Mouse (Mus musculus): Measurements from ENCODE around the gene Fastkd2. TPM values are rescaled to one million over a fixed set of nuclear protein-coding genes. Genes with fewer than 3 reads are reported as not detected.
A peak's percentile ranks its signal among the peaks of the same experiment; 100 is the strongest.

Fastkd2 gene
- polyA plus RNA-seq, 1 experiment, result 15.5 TPM

- no peaks in the 10 kb centered on the region for H3K27me3 ChIP-seq (ENCODE audit: control insufficient read depth, insufficient read depth, insufficient read length)
- no peak overlapping the region for H3ac ChIP-seq (ENCODE audit: control insufficient read depth, insufficient read length)
- H3K36me3 ChIP-seq (ENCODE audit: control insufficient read depth, insufficient read depth), result no peaks in the 10 kb centered on the region
- no peaks in the 10 kb centered on the region for H3K79me2 ChIP-seq (ENCODE audit: control insufficient read depth, insufficient read depth)
- H3K4me2 ChIP-seq (ENCODE audit: low read depth), result no peak overlapping the region
- TF ChIP-seq POLR2A (IDR thresholded peaks at IDR 0.05; ENCODE audit: insufficient read length, low read depth) (no peak), TCF12 (IDR thresholded peaks at IDR 0.05; ENCODE audit: insufficient read depth, poor library complexity, severe bottlenecking) (no peak), E2F4 (IDR thresholded peaks at IDR 0.05; ENCODE audit: insufficient read depth) (no peak), MYOD1 (IDR thresholded peaks at IDR 0.05; ENCODE audit: control insufficient read depth in 1 of 3, insufficient read length in 2 of 3, low read depth in 2 of 3) (no peak), TCF3 (IDR thresholded peaks at IDR 0.05; ENCODE audit: insufficient read length, low read depth) (no peak), MAX (IDR thresholded peaks at IDR 0.05; ENCODE audit: low read depth) (no peak), REST (IDR thresholded peaks at IDR 0.05; ENCODE audit: insufficient read depth, insufficient read length) (no peak), MYOG (IDR thresholded peaks at IDR 0.05; ENCODE audit: control insufficient read depth in 1 of 3, insufficient read depth in 1 of 3, insufficient read length in 2 of 3, low read depth in 2 of 3) (no peak), SRF (IDR thresholded peaks at IDR 0.05; ENCODE audit: control insufficient read depth, insufficient read length, low read depth) (no peak), USF1 (IDR thresholded peaks at IDR 0.05; ENCODE audit: low read depth) (no peak), CEBPB (IDR thresholded peaks at IDR 0.05; ENCODE audit: insufficient read depth, poor library complexity, severe bottlenecking) (no peak)
- no peak overlapping the region for H3K4me3 ChIP-seq
Observed at GRCm38 (mm10) chr1:63720161-63720560, 10.3 kb upstream of the Fastkd2 start.

GRCm38 (mm10) chr1:63729796-63730195, 618 bp upstream of the Fastkd2 start:
- peak overlapping the region; percentile 52 for H3K4me3 ChIP-seq
- H3K36me3 ChIP-seq (ENCODE audit: control insufficient read depth, insufficient read depth), result no peaks in the 10 kb centered on the region
- H3K4me2 ChIP-seq (ENCODE audit: low read depth), result peak overlapping the region; percentile 93
- no peak overlapping the region for H3ac ChIP-seq (ENCODE audit: control insufficient read depth, insufficient read length)
- H3K79me2 ChIP-seq (ENCODE audit: control insufficient read depth, insufficient read depth), result peaks cover 17% of the 10 kb centered on the region
- H3K27me3 ChIP-seq (ENCODE audit: control insufficient read depth, insufficient read depth, insufficient read length), result no peaks in the 10 kb centered on the region
- TF ChIP-seq REST (IDR thresholded peaks at IDR 0.05; ENCODE audit: insufficient read depth, insufficient read length), result no peak
- no peak for TF ChIP-seq MAX (IDR thresholded peaks at IDR 0.05; ENCODE audit: low read depth)
- TF ChIP-seq CEBPB (IDR thresholded peaks at IDR 0.05; ENCODE audit: insufficient read depth, poor library complexity, severe bottlenecking), result no peak
- TF ChIP-seq USF1 (IDR thresholded peaks at IDR 0.05; ENCODE audit: low read depth), result no peak
- TF ChIP-seq POLR2AphosphoS2 (IDR thresholded peaks at IDR 0.05; ENCODE audit: insufficient read length, low read depth), result no peak
- TF ChIP-seq POLR2A (IDR thresholded peaks at IDR 0.05; ENCODE audit: insufficient read length, low read depth), result no peak
- no peak for TF ChIP-seq TCF3 (IDR thresholded peaks at IDR 0.05; ENCODE audit: insufficient read length, low read depth)
- TF ChIP-seq TCF12 (IDR thresholded peaks at IDR 0.05; ENCODE audit: insufficient read depth, poor library complexity, severe bottlenecking), result no peak
- no peak for TF ChIP-seq MYOD1 (IDR thresholded peaks at IDR 0.05; ENCODE audit: control insufficient read depth in 1 of 3, insufficient read length in 2 of 3, low read depth in 2 of 3)
- no peak for TF ChIP-seq MYOG (IDR thresholded peaks at IDR 0.05; ENCODE audit: control insufficient read depth in 1 of 3, insufficient read depth in 1 of 3, insufficient read length in 2 of 3, low read depth in 2 of 3)
- TF ChIP-seq E2F4 (IDR thresholded peaks at IDR 0.05; ENCODE audit: insufficient read depth), result no peak
- no peak for TF ChIP-seq SRF (IDR thresholded peaks at IDR 0.05; ENCODE audit: control insufficient read depth, insufficient read length, low read depth)

- Histone ChIP-seq H3K27me3 (ENCODE audit: control insufficient read depth, insufficient read depth, insufficient read length) (no peaks in the 10 kb centered on the region), H3K4me3 (no peak overlapping the region), H3ac (ENCODE audit: control insufficient read depth, insufficient read length) (no peak overlapping the region), H3K4me2 (ENCODE audit: low read depth) (no peak overlapping the region), H3K36me3 (ENCODE audit: control insufficient read depth, insufficient read depth) (peaks cover 7% of the 10 kb centered on the region), H3K79me2 (ENCODE audit: control insufficient read depth, insufficient read depth) (no peaks in the 10 kb centered on the region)
- TF ChIP-seq SRF (IDR thresholded peaks at IDR 0.05; ENCODE audit: control insufficient read depth, insufficient read length, low read depth) (no peak), CEBPB (IDR thresholded peaks at IDR 0.05; ENCODE audit: insufficient read depth, poor library complexity, severe bottlenecking) (no peak), E2F4 (IDR thresholded peaks at IDR 0.05; ENCODE audit: insufficient read depth) (no peak), POLR2A (IDR thresholded peaks at IDR 0.05; ENCODE audit: insufficient read length, low read depth) (no peak), MAX (IDR thresholded peaks at IDR 0.05; ENCODE audit: low read depth) (no peak), MYOG (IDR thresholded peaks at IDR 0.05; ENCODE audit: control insufficient read depth in 1 of 3, insufficient read depth in 1 of 3, insufficient read length in 2 of 3, low read depth in 2 of 3) (no peak), REST (IDR thresholded peaks at IDR 0.05; ENCODE audit: insufficient read depth, insufficient read length) (no peak), MYOD1 (IDR thresholded peaks at IDR 0.05; ENCODE audit: control insufficient read depth in 1 of 3, insufficient read length in 2 of 3, low read depth in 2 of 3) (no peak), POLR2AphosphoS2 (IDR thresholded peaks at IDR 0.05; ENCODE audit: insufficient read length, low read depth) (no peak), TCF12 (IDR thresholded peaks at IDR 0.05; ENCODE audit: insufficient read depth, poor library complexity, severe bottlenecking) (no peak), TCF3 (IDR thresholded peaks at IDR 0.05; ENCODE audit: insufficient read length, low read depth) (no peak), USF1 (IDR thresholded peaks at IDR 0.05; ENCODE audit: low read depth) (no peak)
Observed at GRCm38 (mm10) chr1:63756005-63756404, 25.6 kb downstream of the Fastkd2 start.

GRCm38 (mm10) chr1:63763212-63763694, 32.8 kb downstream of the Fastkd2 start:
- Histone ChIP-seq H3K27me3 (ENCODE audit: control insufficient read depth, insufficient read depth, insufficient read length) (no peaks in the 10 kb centered on the region), H3K36me3 (ENCODE audit: control insufficient read depth, insufficient read depth) (no peaks in the 10 kb centered on the region), H3K4me3 (no peak overlapping the region), H3K4me2 (ENCODE audit: low read depth) (no peak overlapping the region), H3ac (ENCODE audit: control insufficient read depth, insufficient read length) (no peak overlapping the region), H3K79me2 (ENCODE audit: control insufficient read depth, insufficient read depth) (no peaks in the 10 kb centered on the region)
- TF ChIP-seq TCF12 (IDR thresholded peaks at IDR 0.05; ENCODE audit: insufficient read depth, poor library complexity, severe bottlenecking), result no peak
- no peak for TF ChIP-seq MAX (IDR thresholded peaks at IDR 0.05; ENCODE audit: low read depth)
- TF ChIP-seq MYOG (IDR thresholded peaks at IDR 0.05; ENCODE audit: control insufficient read depth in 1 of 3, insufficient read depth in 1 of 3, insufficient read length in 2 of 3, low read depth in 2 of 3), result no peak
- no peak for TF ChIP-seq SRF (IDR thresholded peaks at IDR 0.05; ENCODE audit: control insufficient read depth, insufficient read length, low read depth)

Measured in myocyte (in vitro differentiated cells).